Mouse (Mus musculus) G1E (cell line): ENCODE results near the gene Lmntd1. TPM values are rescaled to one million over a fixed set of nuclear protein-coding genes. Genes with fewer than 3 reads are reported as not detected.

Experiments
- ATAC-seq: 2 replicates; pipeline ENCODE4 v1.8.0; 2016; ENCODE audit warnings: mild to moderate bottlenecking; ENCODE audit not compliant: insufficient number of reproducible peaks, poor library complexity, low FRiP score, severe bottlenecking; ENCODE audit errors: extremely low read depth
- DNase-seq: peaks from one replicate; pipeline ENCODE4 v3.0.0; 2012; ENCODE audit warnings: low spot score
- H3K27me3 ChIP-seq: 2 replicates; pipeline ENCODE4 v1.6.1; 2012; ENCODE audit warnings: mild to moderate bottlenecking, low read length, inconsistent platforms; ENCODE audit not compliant: insufficient read depth
- H3K36me3 ChIP-seq: replicated peaks from 2 replicates; pipeline ENCODE3; 2012; ENCODE audit warnings: mild to moderate bottlenecking, inconsistent platforms
- H3K4me1 ChIP-seq: 2 replicates; pipeline ENCODE4 v1.6.1; 2012; ENCODE audit warnings: low read depth, low read length, inconsistent platforms, mixed read lengths; ENCODE audit not compliant: insufficient read depth
- H3K4me3 ChIP-seq: 2 replicates; pipeline ENCODE4 v1.5.1; 2012; ENCODE audit warnings: low read depth, mild to moderate bottlenecking, inconsistent platforms, low read length, moderate library complexity, mixed read lengths
- H3K9me3 ChIP-seq: replicated peaks from 2 replicates; pipeline ENCODE4 v1.6.1; 2012; ENCODE audit warnings: inconsistent platforms
- CTCF ChIP-seq: IDR thresholded peaks from 2 replicates; pipeline ENCODE4 v1.5.1; 2012; ENCODE audit warnings: low read depth, low read length, inconsistent platforms, mixed read lengths
- GATA1 ChIP-seq: IDR thresholded peaks from 2 replicates; pipeline ENCODE4 v1.6.1; 2012; ENCODE audit warnings: borderline replicate concordance, low read length, inconsistent platforms, mixed read lengths
- GATA2 ChIP-seq: IDR thresholded peaks from 2 replicates; pipeline ENCODE4 v1.6.1; 2012; ENCODE audit warnings: low read depth, low read length, inconsistent platforms, borderline replicate concordance
- POLR2AphosphoS5 ChIP-seq: IDR thresholded peaks from 2 replicates; pipeline ENCODE4 v1.6.1; 2012; ENCODE audit warnings: low read depth, low read length, inconsistent platforms; ENCODE audit not compliant: insufficient replicate concordance
- TAL1 ChIP-seq: conservative IDR thresholded peaks from 2 replicates; pipeline ENCODE4 v1.6.1; 2012; ENCODE audit warnings: low read depth, low read length, inconsistent platforms, mixed read lengths
- polyA plus RNA-seq: library from polyadenylated mRNA; stranded (reverse); fragments of >175 nt; gene quantifications from 2 replicates; pipeline ENCODE4 v1.2.3, GENCODE M21; 2012
- total RNA-seq, 2 experiments: library from RNA; stranded (forward) in 1 of 2; stranded (reverse) in 1 of 2; fragments of 200-1000 nt in 1 of 2; fragments of >200 nt in 1 of 2; fragmentation: Nextera tagmentation in 1 of 2; gene quantifications; 2 replicates each; pipeline ENCODE4 v1.2.3; 2014 to 2017

The Lmntd1 gene
- not detected in 2 replicates for total RNA-seq (2014; fragmentation: Nextera tagmentation)
- total RNA-seq (2017): 0.22 and 0.35 TPM in 2 replicates
- polyA plus RNA-seq: not detected in 2 replicates

DNA sequence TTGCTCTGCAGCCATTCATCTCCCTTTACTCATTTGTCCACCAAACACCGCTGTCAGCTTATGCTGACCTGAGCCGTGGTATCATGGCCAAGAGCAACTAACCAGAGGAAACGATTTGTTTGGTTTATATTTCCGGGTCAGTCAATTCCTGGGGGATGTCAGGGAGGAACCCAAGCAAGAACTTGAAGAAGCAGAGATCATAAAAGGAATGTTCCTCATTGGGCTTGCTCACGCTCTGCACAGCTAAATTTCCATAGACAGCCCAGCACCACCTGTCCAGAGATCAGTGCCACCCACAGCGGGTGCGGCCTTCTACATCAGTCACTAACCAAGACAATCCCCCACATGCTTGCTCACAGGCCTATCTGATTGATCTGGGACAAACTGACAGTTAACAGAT is at the start of gene Lmntd1:
TSS of gene Lmntd1 (minus strand) at position 101 of the 400 bp plus-strand sequence.
- Histone ChIP-seq H3K4me1 (no peaks in the 10 kb centered on the region), H3K9me3 (peaks cover 69% of the 10 kb centered on the region), H3K27me3 (no peaks in the 10 kb centered on the region), H3K4me3 (no peak within 1 kb of the TSS), H3K36me3 (no peaks in the 10 kb centered on the region)
- no peak for TF ChIP-seq GATA2
- no peak for TF ChIP-seq GATA1
- TF ChIP-seq TAL1: no peak
- no peak for TF ChIP-seq POLR2AphosphoS5
- no peak for ATAC-seq
- DNase-seq: no peak

DNA sequence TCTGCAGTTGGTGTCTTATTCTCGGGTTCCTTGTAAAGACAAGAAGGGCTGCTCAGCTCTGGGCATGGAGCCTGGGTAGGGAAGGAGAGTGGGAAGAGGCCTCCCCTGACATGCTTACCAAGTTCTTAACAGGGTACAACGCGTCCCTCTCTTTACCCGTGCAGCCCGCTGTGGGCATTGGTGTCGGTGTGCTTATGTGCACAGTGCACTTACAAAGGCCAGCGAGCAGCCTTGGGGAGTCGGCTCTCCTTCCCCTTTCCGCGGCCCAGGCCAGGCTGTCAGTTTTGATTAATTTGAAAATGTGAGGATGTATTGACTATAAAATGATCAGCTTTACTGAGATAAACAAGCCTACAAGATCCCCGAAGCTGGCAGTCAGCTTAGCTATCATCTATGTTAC is 46.8 kb upstream of the Lmntd1 start:
- H3K9me3 ChIP-seq: peaks cover 53% of the 10 kb centered on the region
- TF ChIP-seq CTCF: no peak
- TF ChIP-seq POLR2AphosphoS5: no peak
- TF ChIP-seq TAL1: no peak
- no peak for TF ChIP-seq GATA2
- TF ChIP-seq GATA1: no peak
- H3K4me3 ChIP-seq: no peak overlapping the region
- H3K27me3 ChIP-seq: no peaks in the 10 kb centered on the region
- no peaks in the 10 kb centered on the region for H3K4me1 ChIP-seq
- no peak for ATAC-seq
- H3K36me3 ChIP-seq: no peaks in the 10 kb centered on the region
- DNase-seq: no peak

DNA sequence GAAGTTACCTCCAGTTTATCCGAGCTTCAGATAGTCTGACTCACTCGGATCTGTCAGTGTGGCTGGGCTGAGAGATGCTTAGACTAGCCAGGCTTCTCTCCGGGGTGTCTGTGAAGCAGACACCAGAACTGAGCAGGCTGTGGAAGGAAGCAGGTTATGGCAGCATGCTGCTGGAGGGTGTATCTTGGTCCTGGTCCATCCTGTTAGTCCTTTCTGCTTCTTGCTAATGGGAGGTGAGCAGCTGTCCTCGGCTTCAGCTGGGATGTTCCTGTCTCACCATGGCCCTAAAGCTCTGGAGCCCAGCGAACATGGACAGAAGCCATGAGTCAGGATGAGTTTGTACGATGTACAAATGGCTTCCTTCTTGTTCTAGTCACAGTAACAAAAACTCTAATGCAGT is 45.0 kb upstream of the Lmntd1 start:
- TF ChIP-seq TAL1: no peak
- TF ChIP-seq GATA2: no peak
- no peak for TF ChIP-seq CTCF
- no peak for TF ChIP-seq GATA1
- TF ChIP-seq POLR2AphosphoS5: no peak
- DNase-seq: no peak
- Histone ChIP-seq H3K36me3 (no peaks in the 10 kb centered on the region), H3K4me3 (no peak overlapping the region), H3K4me1 (no peaks in the 10 kb centered on the region), H3K9me3 (peaks cover 57% of the 10 kb centered on the region), H3K27me3 (no peaks in the 10 kb centered on the region)
- no peak for ATAC-seq

DNA sequence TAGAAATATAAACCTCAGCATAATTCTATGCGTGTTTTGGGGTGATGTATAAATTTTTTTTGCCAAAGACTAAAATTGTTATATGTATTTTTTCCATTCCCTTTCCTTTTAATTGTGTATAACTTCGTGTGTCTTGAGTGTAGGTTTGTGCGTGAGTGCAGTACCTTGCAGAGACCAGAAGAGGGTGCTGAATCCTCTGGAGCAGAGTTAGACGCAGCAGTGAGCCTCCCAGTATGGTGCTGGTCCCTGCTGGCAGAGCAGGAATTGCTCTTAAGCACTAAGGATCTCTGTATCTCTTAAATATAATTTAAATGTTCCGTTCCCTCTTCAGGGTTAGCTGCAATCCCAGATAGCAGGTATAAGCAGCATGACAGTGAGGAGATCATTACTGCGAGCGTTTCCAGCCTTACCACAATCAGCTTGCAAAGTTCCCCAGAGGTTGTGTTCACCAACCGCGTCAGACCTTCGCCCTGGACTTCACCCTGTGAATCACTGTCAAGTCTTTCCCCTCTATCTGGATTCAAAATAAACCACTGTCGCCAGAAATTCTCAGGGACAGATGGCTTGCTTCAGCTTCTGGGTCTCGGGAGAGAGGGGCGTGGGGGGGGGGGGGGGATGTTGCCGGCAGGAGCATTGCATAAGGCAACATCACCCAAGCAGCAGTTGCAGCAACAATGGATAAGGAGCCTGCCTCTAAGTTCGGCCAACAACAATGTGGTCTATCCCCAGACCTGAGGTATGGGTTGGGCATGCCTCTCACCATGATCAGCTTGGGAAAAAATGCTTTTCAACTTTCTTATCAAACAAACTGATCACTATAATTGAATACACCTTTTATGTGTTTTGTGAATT is 42.8 kb upstream of the Lmntd1 start:
- Histone ChIP-seq H3K27me3 (no peaks in the 10 kb centered on the region), H3K4me3 (no peak overlapping the region), H3K36me3 (no peaks in the 10 kb centered on the region), H3K9me3 (peaks cover 50% of the 10 kb centered on the region), H3K4me1 (no peaks in the 10 kb centered on the region)
- no peak for TF ChIP-seq GATA2
- no peak for TF ChIP-seq GATA1
- TF ChIP-seq TAL1: no peak
- no peak for TF ChIP-seq POLR2AphosphoS5
- no peak for TF ChIP-seq CTCF
- DNase-seq (no peak), ATAC-seq (no peak)

DNA sequence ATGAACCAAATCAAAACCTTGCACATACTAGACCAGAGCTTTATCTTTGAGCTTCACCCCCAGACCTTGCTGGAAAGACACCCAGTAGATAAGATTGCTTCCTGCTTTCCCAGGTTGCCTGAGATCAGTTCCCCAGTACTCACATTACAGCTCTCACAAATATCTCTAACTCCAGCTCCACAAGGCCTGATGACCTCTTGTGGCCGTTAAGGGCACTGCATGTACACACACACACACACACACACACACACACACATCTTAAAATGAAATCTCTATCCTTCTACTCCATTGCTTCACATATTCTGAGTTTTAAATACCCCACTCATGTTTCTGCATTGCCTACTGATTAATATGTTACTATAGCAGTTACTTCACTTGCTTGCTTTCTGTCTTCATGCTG is 41.6 kb upstream of the Lmntd1 start:
- no peak for DNase-seq
- no peaks in the 10 kb centered on the region for H3K4me1 ChIP-seq
- H3K9me3 ChIP-seq: peaks cover 57% of the 10 kb centered on the region
- no peak overlapping the region for H3K4me3 ChIP-seq
- TF ChIP-seq POLR2AphosphoS5: no peak
- TF ChIP-seq GATA2: no peak
- no peak for TF ChIP-seq TAL1
- no peak for TF ChIP-seq GATA1
- no peak for TF ChIP-seq CTCF
- ATAC-seq: no peak
- H3K36me3 ChIP-seq: no peaks in the 10 kb centered on the region
- H3K27me3 ChIP-seq: no peaks in the 10 kb centered on the region

DNA sequence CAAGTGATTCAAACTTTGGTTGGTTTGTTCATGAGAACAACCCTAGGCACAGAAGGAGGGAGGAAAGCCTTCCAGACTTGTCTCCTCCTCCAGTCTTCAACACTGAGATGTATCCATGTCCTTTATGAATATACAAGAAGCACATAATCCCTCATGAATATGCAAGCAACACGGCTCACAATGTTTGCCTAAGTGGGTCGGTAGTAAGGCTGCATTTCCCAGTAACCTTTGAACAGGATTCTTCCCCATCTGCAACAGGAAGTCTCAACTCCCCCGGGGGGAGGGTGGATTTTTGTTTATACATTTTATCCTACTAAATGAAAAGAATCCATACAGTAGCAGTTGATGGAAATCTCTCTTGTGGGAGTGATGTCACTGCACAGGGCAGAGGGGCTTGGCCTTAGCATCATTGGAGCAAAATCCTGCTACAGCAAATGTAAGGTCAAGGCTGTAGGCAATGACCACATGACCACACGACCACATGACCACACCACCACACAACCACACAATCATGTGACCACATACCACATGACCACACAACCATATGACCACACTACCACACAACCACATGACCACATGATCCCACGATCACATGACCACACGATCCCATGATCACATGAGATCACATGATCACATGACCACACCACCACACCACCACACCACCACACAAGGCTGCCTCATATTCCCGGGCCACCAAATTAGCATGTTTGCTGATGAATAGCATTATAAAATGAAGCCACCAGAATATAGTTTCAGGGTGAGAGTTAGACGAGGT is 40.1 kb upstream of the Lmntd1 start:
- no peak overlapping the region for H3K4me3 ChIP-seq
- no peaks in the 10 kb centered on the region for H3K36me3 ChIP-seq
- H3K9me3 ChIP-seq: peaks cover 63% of the 10 kb centered on the region
- no peak for ATAC-seq
- TF ChIP-seq GATA1 (no peak), POLR2AphosphoS5 (no peak), CTCF (no peak), TAL1 (no peak)
- no peak for DNase-seq
- H3K27me3 ChIP-seq: no peaks in the 10 kb centered on the region
- H3K4me1 ChIP-seq: no peaks in the 10 kb centered on the region
